Mouse (Mus musculus): ENCODE data around the gene Cntn2. TPM values are rescaled to one million over a fixed set of nuclear protein-coding genes. Genes with fewer than 3 reads are reported as not detected.

Gene Cntn2
- polyA plus RNA-seq, 1 experiment, result 0.03 TPM

- WGBS, result 79% methylated on average over 6 of the region's 6 CpGs
- Histone ChIP-seq H3K4me3 (ENCODE audit: insufficient read depth, low read depth, low read length) (no peak overlapping the region), H3K36me3 (ENCODE audit: control insufficient read depth, insufficient read depth, low read length) (no peaks in the 10 kb centered on the region; the same call in 1 of the 2 replicates), H3K27ac (ENCODE audit: insufficient read depth, low read depth, low read length) (no peak overlapping the region), H3K27me3 (replicated peaks; ENCODE audit: control insufficient read depth, insufficient read depth, low read length) (no peaks in the 10 kb centered on the region), H3K4me1 (ENCODE audit: control insufficient read depth, insufficient read depth, low read length) (no peaks in the 10 kb centered on the region)
- TF ChIP-seq CTCF (conservative IDR thresholded peaks at IDR 0.05; ENCODE audit: insufficient read depth, insufficient read length, low read depth, low read length) (no peak), POLR2A (IDR thresholded peaks at IDR 0.05; ENCODE audit: low read depth, low read length) (no peak)
- no peak for DNase-seq
Observed at GRCm38 (mm10) chr1:132483759-132484158, 59.3 kb downstream of the Cntn2 start.

- 82% methylated on average over 3 of the region's 3 CpGs for WGBS
- Histone ChIP-seq H3K27me3 (replicated peaks; ENCODE audit: control insufficient read depth, insufficient read depth, low read length) (no peaks in the 10 kb centered on the region), H3K4me1 (ENCODE audit: control insufficient read depth, insufficient read depth, low read length) (peaks cover 2% of the 10 kb centered on the region; the same call in 1 of the 2 replicates), H3K27ac (ENCODE audit: insufficient read depth, low read depth, low read length) (no peak overlapping the region), H3K36me3 (ENCODE audit: control insufficient read depth, insufficient read depth, low read length) (no peaks in the 10 kb centered on the region; the same call in 1 of the 2 replicates), H3K4me3 (ENCODE audit: insufficient read depth, low read depth, low read length) (no peak overlapping the region)
- DNase-seq, result no peak
- no peak for TF ChIP-seq CTCF (conservative IDR thresholded peaks at IDR 0.05; ENCODE audit: insufficient read depth, insufficient read length, low read depth, low read length)
- no peak for TF ChIP-seq POLR2A (IDR thresholded peaks at IDR 0.05; ENCODE audit: low read depth, low read length)
Observed at GRCm38 (mm10) chr1:132483234-132483633, 59.8 kb downstream of the Cntn2 start.

DNA sequence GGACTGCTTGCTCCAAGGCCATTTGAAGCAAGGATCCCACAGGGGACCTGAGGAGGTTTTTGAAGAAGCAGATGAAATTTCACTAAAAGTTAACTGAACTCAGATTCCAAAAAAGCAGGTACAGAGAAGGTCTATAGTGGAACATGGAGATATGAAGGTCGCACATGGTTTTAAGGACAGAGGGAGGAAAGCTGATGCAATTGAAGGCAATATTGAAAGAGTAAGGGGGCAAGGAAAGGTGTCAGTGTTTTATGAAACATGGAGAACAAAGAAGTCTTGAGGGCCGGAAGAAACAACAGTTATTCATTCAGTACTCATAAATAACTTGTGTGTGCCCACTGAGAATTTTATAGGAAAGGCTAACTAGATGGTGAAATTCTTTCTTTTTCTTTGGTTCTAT, 61.4 kb downstream of the Cntn2 start:
- Histone ChIP-seq H3K36me3 (ENCODE audit: control insufficient read depth, insufficient read depth, low read length) (no peaks in the 10 kb centered on the region; the same call in 1 of the 2 replicates), H3K27ac (ENCODE audit: insufficient read depth, low read depth, low read length) (no peak overlapping the region), H3K27me3 (replicated peaks; ENCODE audit: control insufficient read depth, insufficient read depth, low read length) (no peaks in the 10 kb centered on the region), H3K4me1 (ENCODE audit: control insufficient read depth, insufficient read depth, low read length) (peaks cover 6% of the 10 kb centered on the region; the same call in 1 of the 2 replicates), H3K4me3 (ENCODE audit: insufficient read depth, low read depth, low read length) (no peak overlapping the region)
- DNase-seq, result no peak
- TF ChIP-seq POLR2A (IDR thresholded peaks at IDR 0.05; ENCODE audit: low read depth, low read length) (no peak), CTCF (conservative IDR thresholded peaks at IDR 0.05; ENCODE audit: insufficient read depth, insufficient read length, low read depth, low read length) (no peak)
- 81% methylated on average over 2 of the region's 2 CpGs for WGBS

GRCm38 (mm10) chr1:132479438-132479837, 63.6 kb downstream of the Cntn2 start:
- no peak overlapping the region for H3K27ac ChIP-seq (ENCODE audit: insufficient read depth, low read depth, low read length)
- 76% methylated on average over 1 of the region's 1 CpGs for WGBS
- no peak for DNase-seq
- no peak overlapping the region for H3K4me3 ChIP-seq (ENCODE audit: insufficient read depth, low read depth, low read length)
- TF ChIP-seq POLR2A (IDR thresholded peaks at IDR 0.05; ENCODE audit: low read depth, low read length) (no peak), CTCF (conservative IDR thresholded peaks at IDR 0.05; ENCODE audit: insufficient read depth, insufficient read length, low read depth, low read length) (no peak)
- no peaks in the 10 kb centered on the region for H3K36me3 ChIP-seq (ENCODE audit: control insufficient read depth, insufficient read depth, low read length)
- no peaks in the 10 kb centered on the region for H3K27me3 ChIP-seq (replicated peaks; ENCODE audit: control insufficient read depth, insufficient read depth, low read length)
- H3K4me1 ChIP-seq (ENCODE audit: control insufficient read depth, insufficient read depth, low read length), result peaks cover 9% of the 10 kb centered on the region; the same call in 1 of the 2 replicates

- TF ChIP-seq POLR2A (IDR thresholded peaks at IDR 0.05; ENCODE audit: low read depth, low read length) (no peak), CTCF (conservative IDR thresholded peaks at IDR 0.05; ENCODE audit: insufficient read depth, insufficient read length, low read depth, low read length) (0 out of 2 replicates have a peak, but pooled peaks have one; percentile 9)
Observed at GRCm38 (mm10) chr1:132476928-132477691, 65.9 kb downstream of the Cntn2 start, which contains the start of gene Rbbp5. Gene Rbbp5 (plus strand): TSS chr1:132477365.

DNA sequence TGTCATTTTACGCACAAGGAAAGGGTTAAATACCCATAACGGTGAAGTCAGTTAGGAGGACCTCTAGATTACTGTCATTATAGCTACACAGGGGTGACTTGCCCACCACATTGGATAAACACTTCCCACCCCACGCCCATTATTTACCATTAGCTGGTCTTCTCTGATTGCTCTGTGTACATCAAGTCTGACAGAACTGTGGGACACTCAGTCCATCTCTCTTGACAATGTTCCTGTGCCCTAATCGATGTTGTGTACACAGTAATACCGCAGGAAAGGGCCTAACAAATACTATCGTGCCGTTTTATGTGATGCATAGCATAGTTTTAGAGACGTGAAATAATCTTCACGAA, 66.5 kb downstream of the Cntn2 start:
- TF ChIP-seq POLR2A (IDR thresholded peaks at IDR 0.05; ENCODE audit: low read depth, low read length) (no peak), CTCF (conservative IDR thresholded peaks at IDR 0.05; ENCODE audit: insufficient read depth, insufficient read length, low read depth, low read length) (no peak)
- DNase-seq, result no peak
- WGBS, result 4% methylated on average over 9 of the region's 9 CpGs

More at GRCm38 (mm10) chr1:132476928-132477691, 65.9 kb downstream of the Cntn2 start, which contains the start of gene Rbbp5:
- WGBS, result under 1% methylated on average over 43 of the region's 43 CpGs
- Histone ChIP-seq H3K36me3 (ENCODE audit: control insufficient read depth, insufficient read depth, low read length) (no peaks in the 10 kb centered on the region), H3K27me3 (replicated peaks; ENCODE audit: control insufficient read depth, insufficient read depth, low read length) (no peaks in the 10 kb centered on the region), H3K4me3 (ENCODE audit: insufficient read depth, low read depth, low read length) (peak within 1 kb of the TSS; percentile 94), H3K27ac (ENCODE audit: insufficient read depth, low read depth, low read length) (peak within 1 kb of the TSS; percentile 79), H3K4me1 (ENCODE audit: control insufficient read depth, insufficient read depth, low read length) (peaks cover 9% of the 10 kb centered on the region; the same call in 1 of the 2 replicates)
- peak; percentile 93 for DNase-seq

DNA sequence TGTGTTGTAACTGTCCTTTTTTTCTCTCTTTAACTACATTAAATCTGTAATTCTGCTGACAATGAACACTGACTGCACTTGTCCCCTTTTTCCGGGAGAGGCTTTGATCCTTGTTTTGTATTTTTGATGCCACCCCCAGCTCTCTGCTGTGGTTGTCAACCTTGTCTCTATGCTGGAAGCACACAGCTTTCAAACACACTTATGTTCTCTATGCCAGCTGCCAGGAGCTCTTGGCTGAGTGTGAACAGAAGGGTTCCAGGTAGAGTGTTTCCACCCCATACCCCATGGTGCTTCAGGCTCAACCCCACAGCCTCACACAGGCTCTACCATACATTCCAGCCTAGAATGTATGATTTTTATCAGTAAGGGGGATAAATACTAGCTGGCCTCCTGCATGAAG, 68.6 kb downstream of the Cntn2 start:
- TF ChIP-seq POLR2A (IDR thresholded peaks at IDR 0.05; ENCODE audit: low read depth, low read length), result no peak
- TF ChIP-seq CTCF (conservative IDR thresholded peaks at IDR 0.05; ENCODE audit: insufficient read depth, insufficient read length, low read depth, low read length), result no peak
- Histone ChIP-seq H3K4me3 (ENCODE audit: insufficient read depth, low read depth, low read length) (no peak overlapping the region), H3K27ac (ENCODE audit: insufficient read depth, low read depth, low read length) (no peak overlapping the region), H3K4me1 (ENCODE audit: control insufficient read depth, insufficient read depth, low read length) (peaks cover 9% of the 10 kb centered on the region; the same call in 1 of the 2 replicates), H3K36me3 (ENCODE audit: control insufficient read depth, insufficient read depth, low read length) (no peaks in the 10 kb centered on the region), H3K27me3 (replicated peaks; ENCODE audit: control insufficient read depth, insufficient read depth, low read length) (no peaks in the 10 kb centered on the region)
- 92% methylated on average over 1 of the region's 1 CpGs for WGBS
- DNase-seq, result no peak

More for the DNA sequence above, 66.5 kb downstream of the Cntn2 start:
- Histone ChIP-seq H3K4me1 (ENCODE audit: control insufficient read depth, insufficient read depth, low read length) (peaks cover 9% of the 10 kb centered on the region; the same call in 1 of the 2 replicates), H3K4me3 (ENCODE audit: insufficient read depth, low read depth, low read length) (peak overlapping the region; percentile 94), H3K27ac (ENCODE audit: insufficient read depth, low read depth, low read length) (peak overlapping the region; percentile 41), H3K27me3 (replicated peaks; ENCODE audit: control insufficient read depth, insufficient read depth, low read length) (no peaks in the 10 kb centered on the region), H3K36me3 (ENCODE audit: control insufficient read depth, insufficient read depth, low read length) (no peaks in the 10 kb centered on the region)
